Mouse (Mus musculus): ENCODE results near the gene Slc15a3. TPM values are rescaled to one million over a fixed set of nuclear protein-coding genes. Genes with fewer than 3 reads are reported as not detected.
A peak's percentile ranks its signal among the peaks of the same experiment; 100 is the strongest.

The Slc15a3 gene
- polyA plus RNA-seq, 1 experiment from 2014 or later, result 0.42 TPM

DNA sequence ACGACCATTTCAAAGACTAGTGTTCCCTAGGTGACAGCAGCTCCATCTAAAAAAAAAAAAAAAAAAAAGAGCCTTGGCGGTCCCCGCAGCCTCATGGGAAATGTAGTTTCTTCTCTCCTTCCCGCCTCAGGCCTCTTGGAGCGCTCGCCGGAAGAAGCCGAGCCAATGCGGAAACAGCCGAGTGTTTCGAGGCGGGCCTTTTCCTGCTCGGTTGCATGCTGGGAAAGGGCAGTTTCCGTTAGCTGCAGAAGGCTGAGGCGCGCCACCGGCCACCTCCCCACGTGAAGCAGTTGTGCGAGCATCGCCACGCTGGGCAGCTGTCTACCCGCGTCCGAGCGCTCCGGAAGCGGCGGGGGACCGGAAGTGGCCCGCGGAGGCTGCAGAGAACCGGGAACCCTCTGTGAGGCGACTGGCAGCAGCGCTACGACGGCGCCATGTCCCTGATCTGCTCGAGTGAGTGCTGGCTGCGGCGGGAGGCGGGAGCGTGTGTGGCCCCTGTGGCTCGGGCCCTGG, 55.5 kb downstream of the Slc15a3 start, which contains the start of gene Prpf19:
TSS of gene Prpf19 (plus strand) at position 216 of the 513 bp plus-strand sequence.
- H3K27me3 ChIP-seq (ENCODE audit: control insufficient read depth, insufficient read depth, low read length), result no peaks in the 10 kb centered on the region
- under 1% methylated on average over 43 of the region's 43 CpGs for WGBS

DNA sequence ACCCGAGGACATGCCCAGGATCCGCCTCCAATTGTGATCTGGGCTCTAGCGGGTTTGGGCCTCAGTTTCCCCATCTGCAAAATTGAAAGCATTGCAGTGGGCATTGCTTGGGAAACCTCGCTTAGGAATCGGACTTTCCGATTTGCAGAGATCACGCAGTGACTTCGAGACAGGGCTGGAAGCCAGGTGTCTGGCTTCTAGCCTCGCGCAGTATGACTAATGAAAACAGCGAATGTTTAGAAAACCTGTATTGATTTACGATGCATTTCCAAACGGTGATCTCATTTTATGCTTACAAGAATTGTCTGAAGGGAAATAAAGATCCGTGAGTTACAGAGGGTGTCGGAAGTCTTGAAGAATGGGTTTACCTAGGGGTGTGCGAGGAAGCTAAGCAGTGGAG, 56.2 kb downstream of the Slc15a3 start:
- Histone ChIP-seq H3K27ac (ENCODE audit: low read length) (peak overlapping the region; percentile 92), H3K4me1 (ENCODE audit: control insufficient read depth, insufficient read depth, low read length) (peaks cover 18% of the 10 kb centered on the region), H3K9me3 (replicated peaks; ENCODE audit: control insufficient read depth, low read length) (no peaks in the 10 kb centered on the region), H3K27me3 (ENCODE audit: control insufficient read depth, insufficient read depth, low read length) (no peaks in the 10 kb centered on the region), H3K4me2 (ENCODE audit: low read depth, low read length) (peak overlapping the region; percentile 80), H3K9ac (ENCODE audit: low read length) (peak overlapping the region; percentile 90), H3K4me3 (ENCODE audit: low read length) (peak overlapping the region; percentile 79), H3K36me3 (ENCODE audit: control insufficient read depth, insufficient read depth) (peaks cover 21% of the 10 kb centered on the region)
- no peak for ATAC-seq (replicated peaks; ENCODE audit: extremely low read depth, insufficient read depth, low FRiP score)
- 1% methylated on average over 16 of the region's 16 CpGs for WGBS

More for the DNA sequence above, 55.5 kb downstream of the Slc15a3 start, which contains the start of gene Prpf19:
- peak within 1 kb of the TSS; percentile 79 for H3K4me3 ChIP-seq (ENCODE audit: low read length)
- H3K36me3 ChIP-seq (ENCODE audit: control insufficient read depth, insufficient read depth), result peaks cover 15% of the 10 kb centered on the region
- peak within 1 kb of the TSS; percentile 90 for H3K9ac ChIP-seq (ENCODE audit: low read length)
- peak within 1 kb of the TSS; percentile 92 for H3K27ac ChIP-seq (ENCODE audit: low read length)
- no peaks in the 10 kb centered on the region for H3K9me3 ChIP-seq (replicated peaks; ENCODE audit: control insufficient read depth, low read length)
- peaks cover 18% of the 10 kb centered on the region for H3K4me1 ChIP-seq (ENCODE audit: control insufficient read depth, insufficient read depth, low read length)
- H3K4me2 ChIP-seq (ENCODE audit: low read depth, low read length), result peak within 1 kb of the TSS; percentile 80
- ATAC-seq (replicated peaks; ENCODE audit: extremely low read depth, insufficient read depth, low FRiP score), result peak; percentile 92

DNA sequence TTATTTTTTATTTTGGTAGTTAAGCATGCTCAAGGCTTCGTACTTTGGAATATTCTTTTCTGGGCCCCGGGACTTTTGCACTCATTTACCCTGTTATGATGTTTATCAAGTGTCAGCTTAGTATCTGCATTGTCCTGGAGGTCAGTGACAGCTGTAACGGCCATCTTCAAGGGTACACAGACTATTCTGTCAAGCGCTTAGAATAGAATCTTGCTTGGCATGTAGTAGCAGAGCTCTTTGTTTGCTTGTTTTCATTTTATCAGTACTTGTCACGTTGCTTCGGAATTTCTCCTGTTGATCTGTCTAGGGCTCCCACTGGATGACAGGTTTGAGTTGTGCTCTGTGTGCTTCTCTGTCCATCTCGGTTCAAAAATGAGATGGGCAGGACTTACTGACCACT, 57.3 kb downstream of the Slc15a3 start:
- peak overlapping the region; percentile 90 for H3K9ac ChIP-seq (ENCODE audit: low read length)

DNA sequence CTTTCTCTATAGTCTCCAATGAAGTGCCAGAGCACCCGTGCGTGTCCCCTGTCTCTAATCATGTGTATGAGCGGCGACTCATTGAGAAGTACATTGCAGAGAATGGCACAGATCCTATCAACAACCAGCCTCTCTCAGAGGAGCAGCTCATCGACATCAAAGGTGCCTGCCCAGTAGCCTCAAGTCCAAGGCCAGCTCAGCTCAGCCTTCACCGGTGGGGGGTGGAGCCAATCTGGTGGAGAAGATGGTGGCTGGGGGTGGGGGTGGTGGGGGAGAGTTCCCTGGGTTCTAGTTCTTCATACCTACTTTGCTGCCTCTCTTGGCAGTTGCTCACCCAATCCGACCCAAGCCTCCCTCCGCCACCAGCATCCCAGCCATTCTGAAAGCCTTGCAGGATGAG, 58.0 kb downstream of the Slc15a3 start:
- peak overlapping the region; percentile 90 for H3K9ac ChIP-seq (ENCODE audit: low read length)

More for the DNA sequence above, 57.3 kb downstream of the Slc15a3 start:
- Histone ChIP-seq H3K4me1 (ENCODE audit: control insufficient read depth, insufficient read depth, low read length) (peaks cover 18% of the 10 kb centered on the region), H3K4me3 (ENCODE audit: low read length) (peak overlapping the region; percentile 79), H3K27me3 (ENCODE audit: control insufficient read depth, insufficient read depth, low read length) (no peaks in the 10 kb centered on the region), H3K36me3 (ENCODE audit: control insufficient read depth, insufficient read depth) (peaks cover 32% of the 10 kb centered on the region), H3K9me3 (replicated peaks; ENCODE audit: control insufficient read depth, low read length) (no peaks in the 10 kb centered on the region), H3K27ac (ENCODE audit: low read length) (peak overlapping the region; percentile 92), H3K4me2 (ENCODE audit: low read depth, low read length) (peak overlapping the region; percentile 80)
- WGBS, result 39% methylated on average over 7 of the region's 7 CpGs
- ATAC-seq (replicated peaks; ENCODE audit: extremely low read depth, insufficient read depth, low FRiP score), result 0 out of 2 replicates have a peak, but pooled peaks have one; percentile 3

DNA sequence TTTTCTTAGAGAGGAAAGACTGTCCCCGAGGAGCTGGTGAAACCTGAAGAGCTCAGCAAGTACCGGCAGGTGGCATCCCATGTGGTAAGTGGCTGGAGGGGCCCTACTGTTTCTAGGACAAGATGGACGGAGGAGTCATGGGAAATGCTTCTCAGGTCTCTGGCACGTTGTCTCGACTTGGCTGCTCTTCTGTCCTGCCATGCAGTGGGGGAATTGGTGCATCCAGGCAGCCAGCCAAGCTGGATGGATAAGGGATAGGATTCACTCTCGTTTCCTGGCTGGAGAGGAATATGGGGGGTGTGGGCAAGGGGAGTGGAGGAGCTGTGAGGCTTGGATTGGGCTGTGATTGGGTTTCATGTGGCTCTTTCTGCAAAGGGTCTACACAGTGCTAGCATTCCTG, 60.8 kb downstream of the Slc15a3 start:
- Histone ChIP-seq H3K36me3 (ENCODE audit: control insufficient read depth, insufficient read depth) (peaks cover 62% of the 10 kb centered on the region), H3K4me2 (ENCODE audit: low read depth, low read length) (no peak overlapping the region), H3K9ac (ENCODE audit: low read length) (no peak overlapping the region; the same call in 1 of the 2 replicates), H3K27ac (ENCODE audit: low read length) (peak overlapping the region; percentile 20; the same call in 1 of the 2 replicates), H3K27me3 (ENCODE audit: control insufficient read depth, insufficient read depth, low read length) (no peaks in the 10 kb centered on the region), H3K9me3 (replicated peaks; ENCODE audit: control insufficient read depth, low read length) (no peaks in the 10 kb centered on the region), H3K4me3 (ENCODE audit: low read length) (no peak overlapping the region), H3K4me1 (ENCODE audit: control insufficient read depth, insufficient read depth, low read length) (peaks cover 26% of the 10 kb centered on the region)
- 47% methylated on average over 6 of the region's 6 CpGs for WGBS
- no peak; the same call in 1 of the 2 replicates for ATAC-seq (replicated peaks; ENCODE audit: extremely low read depth, insufficient read depth, low FRiP score)

More for the DNA sequence above, 58.0 kb downstream of the Slc15a3 start:
- no peak for ATAC-seq (replicated peaks; ENCODE audit: extremely low read depth, insufficient read depth, low FRiP score)
- peak overlapping the region; percentile 92 for H3K27ac ChIP-seq (ENCODE audit: low read length)
- no peaks in the 10 kb centered on the region for H3K9me3 ChIP-seq (replicated peaks; ENCODE audit: control insufficient read depth, low read length)
- peak overlapping the region; percentile 80 for H3K4me2 ChIP-seq (ENCODE audit: low read depth, low read length)
- H3K4me3 ChIP-seq (ENCODE audit: low read length), result peak overlapping the region; percentile 79
- peaks cover 38% of the 10 kb centered on the region for H3K36me3 ChIP-seq (ENCODE audit: control insufficient read depth, insufficient read depth)
- 71% methylated on average over 8 of the region's 8 CpGs for WGBS
- H3K4me1 ChIP-seq (ENCODE audit: control insufficient read depth, insufficient read depth, low read length), result peaks cover 18% of the 10 kb centered on the region
- no peaks in the 10 kb centered on the region for H3K27me3 ChIP-seq (ENCODE audit: control insufficient read depth, insufficient read depth, low read length)

DNA sequence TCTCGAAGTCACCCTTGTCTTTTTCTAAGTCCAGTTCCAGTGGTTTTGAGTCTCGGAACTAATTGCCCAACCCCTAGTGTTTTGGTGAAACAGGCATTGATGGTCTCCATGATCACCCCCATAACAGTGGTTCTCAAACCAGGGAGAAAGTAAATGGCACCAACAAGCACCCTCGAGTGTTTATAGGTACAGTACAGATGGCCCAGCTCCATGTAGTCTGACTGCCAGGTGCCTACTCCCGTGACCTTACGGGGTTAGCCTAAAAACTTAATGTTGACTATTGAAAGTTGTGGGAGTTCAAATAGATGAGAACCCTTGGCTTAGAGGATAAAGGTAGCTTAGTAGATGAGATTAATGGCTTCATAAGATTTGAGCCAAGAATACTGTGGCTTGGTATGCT, 61.5 kb downstream of the Slc15a3 start:
- H3K27me3 ChIP-seq (ENCODE audit: control insufficient read depth, insufficient read depth, low read length), result no peaks in the 10 kb centered on the region
- peaks cover 67% of the 10 kb centered on the region for H3K36me3 ChIP-seq (ENCODE audit: control insufficient read depth, insufficient read depth)
- H3K9ac ChIP-seq (ENCODE audit: low read length), result no peak overlapping the region
- ATAC-seq (replicated peaks; ENCODE audit: extremely low read depth, insufficient read depth, low FRiP score), result no peak
- no peaks in the 10 kb centered on the region for H3K9me3 ChIP-seq (replicated peaks; ENCODE audit: control insufficient read depth, low read length)
- no peak overlapping the region for H3K4me2 ChIP-seq (ENCODE audit: low read depth, low read length)
- no peak overlapping the region for H3K27ac ChIP-seq (ENCODE audit: low read length)
- H3K4me1 ChIP-seq (ENCODE audit: control insufficient read depth, insufficient read depth, low read length), result peaks cover 33% of the 10 kb centered on the region
- no peak overlapping the region for H3K4me3 ChIP-seq (ENCODE audit: low read length)
- 95% methylated on average over 5 of the region's 5 CpGs for WGBS

DNA sequence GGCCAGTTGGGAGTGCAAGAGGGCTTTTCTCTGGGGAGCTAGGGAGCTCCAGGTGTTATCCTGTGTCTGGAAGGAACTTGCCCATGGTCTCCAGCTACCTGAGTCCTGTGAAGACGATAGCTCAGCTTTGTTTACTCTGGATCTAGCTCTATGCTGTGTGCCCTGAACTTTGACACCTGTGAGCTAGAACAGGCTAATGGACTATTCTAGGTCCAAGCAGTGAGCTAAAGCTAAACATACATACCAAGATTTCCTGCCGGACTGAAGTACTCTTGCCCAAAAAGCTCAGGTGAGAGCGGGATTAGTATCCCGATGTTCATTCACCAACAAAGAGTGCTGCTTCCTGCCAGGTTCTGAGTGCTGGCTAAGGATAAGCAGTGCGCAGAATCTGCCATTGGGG, 65.0 kb downstream of the Slc15a3 start:
- Histone ChIP-seq H3K36me3 (ENCODE audit: control insufficient read depth, insufficient read depth) (peaks cover 64% of the 10 kb centered on the region), H3K9me3 (replicated peaks; ENCODE audit: control insufficient read depth, low read length) (no peaks in the 10 kb centered on the region), H3K27ac (ENCODE audit: low read length) (peak overlapping the region; percentile 93), H3K4me2 (ENCODE audit: low read depth, low read length) (no peak overlapping the region), H3K4me1 (ENCODE audit: control insufficient read depth, insufficient read depth, low read length) (peaks cover 44% of the 10 kb centered on the region), H3K4me3 (ENCODE audit: low read length) (no peak overlapping the region), H3K9ac (ENCODE audit: low read length) (peak overlapping the region; percentile 44; the same call in 1 of the 2 replicates), H3K27me3 (ENCODE audit: control insufficient read depth, insufficient read depth, low read length) (no peaks in the 10 kb centered on the region)
- WGBS, result 77% methylated on average over 5 of the region's 5 CpGs
- no peak for ATAC-seq (replicated peaks; ENCODE audit: extremely low read depth, insufficient read depth, low FRiP score)

DNA sequence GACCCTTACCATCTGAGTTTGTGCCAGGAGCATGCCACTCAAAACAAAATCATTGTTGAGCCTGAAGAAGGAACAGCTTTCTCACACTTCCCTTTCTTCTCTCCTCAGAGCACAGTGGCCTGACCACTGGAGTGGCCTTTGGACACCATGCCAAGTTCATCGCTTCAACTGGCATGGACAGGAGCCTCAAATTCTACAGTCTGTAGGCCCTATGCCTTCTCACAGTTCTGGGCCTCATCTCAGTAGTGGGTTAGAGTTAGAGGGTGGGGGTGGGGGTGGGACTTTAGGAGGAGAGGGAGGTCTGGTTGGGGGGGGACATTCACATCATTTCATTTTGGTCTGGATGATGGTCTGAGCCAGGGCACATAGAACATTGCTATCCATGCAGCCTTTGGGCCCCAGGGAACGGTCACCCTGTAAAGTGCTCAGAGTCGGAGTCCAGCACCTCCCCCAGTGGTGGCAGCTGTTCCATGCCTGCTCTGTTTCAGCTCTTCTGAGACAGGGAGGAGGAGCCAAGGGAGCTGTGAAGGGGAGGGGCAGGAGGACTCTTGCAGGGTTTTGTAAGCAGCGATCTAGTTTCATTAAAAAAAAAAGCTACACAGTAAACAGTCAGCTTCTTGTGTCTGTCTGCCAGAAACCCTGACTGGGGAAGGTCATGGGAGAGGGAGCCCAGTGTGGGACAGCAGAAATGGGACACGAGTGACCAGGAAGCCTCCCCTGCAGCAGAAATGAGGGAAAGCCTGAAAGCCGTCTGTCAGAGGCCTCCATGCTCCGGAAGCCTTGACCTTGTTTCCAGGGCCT, 65.6 kb downstream of the Slc15a3 start:
- H3K4me2 ChIP-seq (ENCODE audit: low read depth, low read length), result peak overlapping the region; percentile 28
- peak; percentile 59 for ATAC-seq (replicated peaks; ENCODE audit: extremely low read depth, insufficient read depth, low FRiP score)
- 27% methylated on average over 7 of the region's 7 CpGs for WGBS
- no peak overlapping the region for H3K4me3 ChIP-seq (ENCODE audit: low read length)
- no peaks in the 10 kb centered on the region for H3K9me3 ChIP-seq (replicated peaks; ENCODE audit: control insufficient read depth, low read length)
- peaks cover 43% of the 10 kb centered on the region for H3K4me1 ChIP-seq (ENCODE audit: control insufficient read depth, insufficient read depth, low read length)
- H3K27ac ChIP-seq (ENCODE audit: low read length), result peak overlapping the region; percentile 93
- no peaks in the 10 kb centered on the region for H3K27me3 ChIP-seq (ENCODE audit: control insufficient read depth, insufficient read depth, low read length)
- peak overlapping the region; percentile 70 for H3K9ac ChIP-seq (ENCODE audit: low read length)
- H3K36me3 ChIP-seq (ENCODE audit: control insufficient read depth, insufficient read depth), result peaks cover 58% of the 10 kb centered on the region

DNA sequence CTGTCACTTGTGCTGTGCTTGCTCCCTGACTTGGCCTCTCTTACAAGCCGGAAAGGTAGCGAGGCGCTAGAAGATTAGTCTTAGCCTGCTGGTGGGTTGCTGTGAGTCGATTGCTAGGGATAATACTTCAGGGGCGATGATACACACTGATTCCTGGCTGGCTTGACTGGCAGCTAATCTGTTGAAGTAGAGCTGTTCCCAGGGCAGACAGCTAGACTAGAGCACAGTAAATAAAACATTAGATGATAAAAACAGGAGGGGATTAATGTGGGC, 66.1 kb downstream of the Slc15a3 start:
- no peak overlapping the region for H3K4me3 ChIP-seq (ENCODE audit: low read length)
- no peaks in the 10 kb centered on the region for H3K9me3 ChIP-seq (replicated peaks; ENCODE audit: control insufficient read depth, low read length)
- H3K9ac ChIP-seq (ENCODE audit: low read length), result peak overlapping the region; percentile 70
- 32% methylated on average over 5 of the region's 5 CpGs for WGBS
- peaks cover 43% of the 10 kb centered on the region for H3K4me1 ChIP-seq (ENCODE audit: control insufficient read depth, insufficient read depth, low read length)
- no peaks in the 10 kb centered on the region for H3K27me3 ChIP-seq (ENCODE audit: control insufficient read depth, insufficient read depth, low read length)
- ATAC-seq (replicated peaks; ENCODE audit: extremely low read depth, insufficient read depth, low FRiP score), result no peak
- peaks cover 53% of the 10 kb centered on the region for H3K36me3 ChIP-seq (ENCODE audit: control insufficient read depth, insufficient read depth)
- peak overlapping the region; percentile 93 for H3K27ac ChIP-seq (ENCODE audit: low read length)
- H3K4me2 ChIP-seq (ENCODE audit: low read depth, low read length), result peak overlapping the region; percentile 28

Measured in heart, embryonic 16.5 days (tissue).